ENCODE assay signal across 7 mouse cellular contexts in the genomic region with DNA sequence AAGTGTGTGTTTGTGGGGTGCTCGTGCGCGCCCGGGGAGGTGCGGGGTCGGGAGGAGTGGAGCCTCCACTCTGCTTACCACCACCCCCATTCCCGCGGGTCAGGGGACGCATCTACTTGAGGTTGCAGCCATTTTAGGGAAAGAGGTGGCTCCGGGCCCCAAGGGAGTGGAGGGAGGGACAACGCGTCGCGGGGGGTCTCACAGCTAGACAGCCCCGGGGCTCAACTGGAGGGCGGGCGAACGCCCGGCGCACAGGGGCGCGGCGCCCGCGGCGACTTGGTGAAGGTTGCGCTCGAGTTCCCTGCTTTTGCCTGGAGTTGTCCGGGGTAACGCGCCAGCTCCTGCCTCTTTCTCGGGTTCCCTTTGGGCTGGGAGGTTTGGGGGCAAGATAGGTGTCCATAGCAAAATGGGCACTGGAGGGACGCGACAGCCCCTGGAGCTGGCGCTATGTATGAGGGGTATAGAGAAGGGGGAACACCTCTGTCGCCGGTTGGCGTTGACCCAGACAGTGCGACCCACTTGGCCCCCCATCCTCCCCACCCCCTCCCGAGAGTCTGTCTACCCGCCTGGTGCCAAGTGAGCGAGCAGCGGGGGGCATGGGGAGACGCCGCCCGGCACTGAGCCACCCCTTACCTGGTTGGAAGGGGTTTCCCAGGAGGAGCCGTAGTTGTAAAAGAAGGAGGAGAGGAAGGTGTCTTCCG.
DNase-seq lines count a peak whose midpoint lies in the region; ATAC-seq and TF ChIP-seq lines count a peak whose summit lies in the region.

No protein-coding gene starts in this region.

- WGBS in heart, embryonic 14.5 days: under 1% methylated on average over 48 of the region's 48 CpGs

- TF ChIP-seq POLR2A in myocyte (IDR thresholded peaks at IDR 0.05; ENCODE audit: insufficient read length, low read depth): no peak

- H3K9ac ChIP-seq in heart, embryonic 14.5 days (ENCODE audit: low read length): peak overlapping the region; percentile 78

- peaks cover 72% of the 10 kb centered on the region for H3K27me3 ChIP-seq in megakaryocyte, embryonic 14.5 days (replicated peaks)
- H3K27me3 ChIP-seq in heart, embryonic 14.5 days (ENCODE audit: control insufficient read depth, insufficient read depth, low read length): peaks cover 17% of the 10 kb centered on the region; the same call in 1 of the 2 replicates
- H3K27me3 ChIP-seq in myocyte (ENCODE audit: control insufficient read depth, insufficient read depth, insufficient read length): peaks cover 21% of the 10 kb centered on the region

- H3K4me2 ChIP-seq in heart, embryonic 14.5 days (ENCODE audit: low read length): peak overlapping the region; percentile 100
- H3K4me2 ChIP-seq in myocyte (ENCODE audit: low read depth): peak overlapping the region; percentile 92

- H3K9me3 ChIP-seq in megakaryocyte, embryonic 14.5 days: no peaks in the 10 kb centered on the region
- no peaks in the 10 kb centered on the region for H3K9me3 ChIP-seq in heart, embryonic 14.5 days (ENCODE audit: control insufficient read depth, low read length)

- no peaks in the 10 kb centered on the region for H3K79me2 ChIP-seq in myocyte (ENCODE audit: control insufficient read depth, insufficient read depth)

- peaks cover 52% of the 10 kb centered on the region for H3K4me1 ChIP-seq in megakaryocyte, embryonic 14.5 days
- H3K4me1 ChIP-seq in heart, embryonic 14.5 days (ENCODE audit: control insufficient read depth in 2 of 2, insufficient read depth in 2 of 2, low read length in 2 of 2): peaks cover 8 to 14% of the 10 kb centered on the region in 2 experiments; a peak in 2 of 4 replicates

- peak; percentile 75 for DNase-seq in cerebellum, adult 9-11 months
- DNase-seq in layer of hippocampus, postnatal 36 days: peak; percentile 38 to 39
- DNase-seq in spleen, postnatal 4 days (ENCODE audit: low spot score in 2 of 2): no peak

- no peak overlapping the region for H3K27ac ChIP-seq in heart, embryonic 14.5 days (replicated peaks in 1 of 2; ENCODE audit: control insufficient read depth in 1 of 2, insufficient read depth in 1 of 2, low read depth in 2 of 2, low read length in 2 of 2)

- ATAC-seq in megakaryocyte, adult 5-6 weeks (ENCODE audit: poor library complexity, severe bottlenecking): no peak
- no peak for ATAC-seq in heart, embryonic 14.5 days (ENCODE audit: insufficient number of reproducible peaks, insufficient read depth, low FRiP score, low read depth)

- no peaks in the 10 kb centered on the region for H3K36me3 ChIP-seq in megakaryocyte, embryonic 14.5 days (replicated peaks; ENCODE audit: low read length)
- no peaks in the 10 kb centered on the region for H3K36me3 ChIP-seq in heart, embryonic 14.5 days (ENCODE audit: control insufficient read depth, insufficient read depth, low read length)
- no peaks in the 10 kb centered on the region for H3K36me3 ChIP-seq in myocyte (ENCODE audit: control insufficient read depth, insufficient read depth)

- peak overlapping the region; percentile 96 for H3K4me3 ChIP-seq in megakaryocyte, embryonic 14.5 days (replicated peaks)
- peak overlapping the region; percentile 81 to 82 for H3K4me3 ChIP-seq in heart, embryonic 14.5 days (ENCODE audit: control insufficient read depth in 1 of 2, insufficient read depth in 1 of 2, low read depth in 1 of 2, low read length in 2 of 2)
- H3K4me3 ChIP-seq in myocyte: peak overlapping the region; percentile 22

- H3ac ChIP-seq in myocyte (ENCODE audit: control insufficient read depth, insufficient read length): peak overlapping the region; percentile 78

TF ChIP-seq in myocyte, 11 proteins besides CTCF, POLR2A, EP300 and RAD21:
- TF ChIP-seq MYOD1 (IDR thresholded peaks at IDR 0.05; ENCODE audit: control insufficient read depth in 1 of 3, insufficient read length in 2 of 3, low read depth in 2 of 3) (no peak), SRF (IDR thresholded peaks at IDR 0.05; ENCODE audit: control insufficient read depth, insufficient read length, low read depth) (no peak), MAX (IDR thresholded peaks at IDR 0.05; ENCODE audit: low read depth) (no peak), CEBPB (IDR thresholded peaks at IDR 0.05; ENCODE audit: insufficient read depth, poor library complexity, severe bottlenecking) (no peak), MYOG (IDR thresholded peaks at IDR 0.05; ENCODE audit: control insufficient read depth in 1 of 3, insufficient read depth in 1 of 3, insufficient read length in 2 of 3, low read depth in 2 of 3) (no peak), TCF12 (IDR thresholded peaks at IDR 0.05; ENCODE audit: insufficient read depth, poor library complexity, severe bottlenecking) (no peak), E2F4 (IDR thresholded peaks at IDR 0.05; ENCODE audit: insufficient read depth) (no peak), TCF3 (IDR thresholded peaks at IDR 0.05; ENCODE audit: insufficient read length, low read depth) (no peak), REST (IDR thresholded peaks at IDR 0.05; ENCODE audit: insufficient read depth, insufficient read length) (no peak), POLR2AphosphoS2 (IDR thresholded peaks at IDR 0.05; ENCODE audit: insufficient read length, low read depth) (no peak), USF1 (IDR thresholded peaks at IDR 0.05; ENCODE audit: low read depth) (no peak)

Comparison
In these comparisons a context has a peak if more than half of its experiments do, and no peak if none do; other contexts are left out.
1. H3K4me3 ChIP-seq: peak in every context shown above with its lines; median percentile 96 in megakaryocyte, embryonic 14.5 days; 82 in heart, embryonic 14.5 days; 22 in myocyte.
2. DNase-seq: peak in cerebellum, adult 9-11 months (single experiment) and layer of hippocampus, postnatal 36 days (2 of 2); none in spleen, postnatal 4 days (0 of 2).